Mouse (Mus musculus): ENCODE data around the gene Vapa. TPM values are rescaled to one million over a fixed set of nuclear protein-coding genes. Genes with fewer than 3 reads are reported as not detected.
"Not testable (repeated sequence)": the region's sequence is repeated elsewhere in the genome, so short reads cannot be mapped to it uniquely, and the experiment has no call there.

Gene Vapa
- polyA plus RNA-seq, 1 experiment from 2014 or later: 190 TPM

DNA sequence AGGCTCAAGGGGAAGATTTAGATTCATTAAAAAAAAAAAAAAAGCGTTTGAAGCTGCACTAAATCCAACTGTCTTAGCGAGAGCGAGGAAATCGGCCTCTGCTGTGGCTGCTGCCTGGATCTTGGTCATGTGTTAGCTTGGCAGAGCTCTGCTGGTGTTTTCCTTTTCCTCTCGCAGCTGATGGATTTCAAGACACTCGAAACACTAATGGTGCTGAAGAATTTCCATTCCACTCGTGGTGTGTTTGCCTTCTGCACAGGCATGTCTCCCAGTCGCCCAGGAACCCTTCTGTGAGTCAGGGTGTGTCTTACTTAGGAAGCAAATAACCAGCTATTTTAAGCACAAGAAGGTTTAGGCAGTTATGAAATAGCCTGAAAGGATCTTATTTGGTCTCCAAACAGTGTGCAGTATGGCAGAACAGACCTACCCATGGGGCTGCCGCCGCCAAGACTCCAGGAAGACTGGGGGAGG, 29.7 kb upstream of the Vapa start:
- H3K4me1 ChIP-seq (replicated peaks): peaks cover 14% of the 10 kb centered on the region
- no peaks in the 10 kb centered on the region for H3K36me3 ChIP-seq
- H3K9me3 ChIP-seq: no peaks in the 10 kb centered on the region
- 67% methylated on average over 10 of the region's 10 CpGs for WGBS
- peak overlapping the region; percentile 62 for H3K27ac ChIP-seq
- no peak overlapping the region for H3K4me3 ChIP-seq
- no peak for DNase-seq (ENCODE audit: low spot score)
- H3K27me3 ChIP-seq (ENCODE audit: insufficient read depth, poor library complexity, severe bottlenecking): no peaks in the 10 kb centered on the region

DNA sequence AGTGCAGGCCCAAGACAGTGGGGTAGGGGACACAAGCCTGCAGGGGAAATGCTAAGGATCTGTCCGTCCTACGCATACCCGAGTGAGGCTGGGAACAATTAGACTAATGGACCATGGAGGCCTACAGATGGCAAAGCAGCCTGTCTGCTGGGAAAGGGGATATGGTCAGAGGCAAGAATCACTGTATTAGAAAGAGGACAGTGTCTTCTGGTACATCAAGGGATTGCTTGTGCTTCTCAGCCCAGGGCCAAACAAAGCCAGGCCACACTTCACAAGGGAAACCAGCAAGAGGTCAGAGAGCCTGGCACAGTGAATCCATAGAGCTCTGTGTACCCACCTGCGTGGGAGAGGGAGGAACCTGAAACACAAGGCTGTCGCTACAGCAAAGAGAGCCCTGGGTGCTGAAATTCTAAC, 29.2 kb upstream of the Vapa start:
- Histone ChIP-seq H3K4me1 (replicated peaks) (peaks cover 14% of the 10 kb centered on the region), H3K9me3 (no peaks in the 10 kb centered on the region), H3K27me3 (ENCODE audit: insufficient read depth, poor library complexity, severe bottlenecking) (no peaks in the 10 kb centered on the region), H3K36me3 (no peaks in the 10 kb centered on the region), H3K27ac (peak overlapping the region; percentile 62), H3K4me3 (no peak overlapping the region)
- 39% methylated on average over 5 of the region's 5 CpGs for WGBS
- peak; percentile 20 for DNase-seq (ENCODE audit: low spot score)

DNA sequence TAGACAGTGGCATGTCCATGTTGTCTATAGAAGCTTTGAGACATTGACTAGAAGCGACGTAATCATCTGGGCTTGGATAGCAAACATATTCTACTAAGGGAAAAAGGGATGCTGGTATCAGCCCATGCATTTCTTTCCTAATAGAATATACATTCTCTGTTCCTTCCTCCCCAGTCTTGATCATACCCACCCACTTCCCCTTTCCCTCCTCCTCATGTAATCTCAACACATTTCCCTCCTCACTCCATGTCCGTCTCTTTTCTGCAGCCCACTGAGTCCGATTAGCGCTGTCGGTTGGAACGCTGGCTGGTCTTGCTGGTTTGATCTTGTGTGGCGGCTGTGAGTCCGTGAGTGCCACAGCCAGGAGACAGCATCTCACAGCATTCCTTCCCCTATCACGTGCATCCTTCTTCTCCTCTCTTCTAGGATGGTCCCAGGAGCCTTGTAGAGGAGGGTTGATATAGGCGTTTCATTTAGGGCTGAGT, 28.4 kb upstream of the Vapa start, which contains the start of gene Txndc2:
Gene Txndc2, minus strand, starts transcription at position 435 of the 485 bp plus-strand sequence.
- Histone ChIP-seq H3K9me3 (no peaks in the 10 kb centered on the region), H3K27ac (peak within 1 kb of the TSS; percentile 62), H3K27me3 (ENCODE audit: insufficient read depth, poor library complexity, severe bottlenecking) (no peaks in the 10 kb centered on the region), H3K4me3 (no peak within 1 kb of the TSS), H3K36me3 (no peaks in the 10 kb centered on the region), H3K4me1 (replicated peaks) (peaks cover 14% of the 10 kb centered on the region)
- 91% methylated on average over 11 of the region's 11 CpGs for WGBS
- DNase-seq (ENCODE audit: low spot score): no peak

DNA sequence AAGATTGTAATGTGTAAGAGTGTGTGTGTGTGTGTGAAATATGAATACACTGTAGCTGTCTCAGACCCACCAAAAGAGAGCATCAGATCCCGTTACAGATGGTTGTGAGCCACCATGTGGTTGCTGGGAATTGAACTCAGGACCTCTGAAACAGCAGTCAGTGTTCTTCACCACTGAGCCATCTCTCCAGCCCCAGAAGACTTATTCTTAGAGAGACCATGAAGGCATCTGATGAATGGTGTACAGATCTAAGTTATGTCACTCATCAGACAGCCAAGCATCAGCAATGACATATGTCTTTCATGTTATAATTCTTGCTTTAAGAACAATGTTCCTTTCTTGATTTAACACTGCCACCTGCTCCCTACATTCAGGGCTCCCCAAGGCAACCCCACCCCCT, 25.8 kb upstream of the Vapa start:
- H3K4me3 ChIP-seq: no peak overlapping the region
- no peaks in the 10 kb centered on the region for H3K9me3 ChIP-seq
- DNase-seq (ENCODE audit: low spot score): no peak
- WGBS: 88% methylated on average over 1 of the region's 1 CpGs
- no peaks in the 10 kb centered on the region for H3K27me3 ChIP-seq (ENCODE audit: insufficient read depth, poor library complexity, severe bottlenecking)
- H3K4me1 ChIP-seq (replicated peaks): peaks cover 14% of the 10 kb centered on the region
- no peak overlapping the region for H3K27ac ChIP-seq
- no peaks in the 10 kb centered on the region for H3K36me3 ChIP-seq

DNA sequence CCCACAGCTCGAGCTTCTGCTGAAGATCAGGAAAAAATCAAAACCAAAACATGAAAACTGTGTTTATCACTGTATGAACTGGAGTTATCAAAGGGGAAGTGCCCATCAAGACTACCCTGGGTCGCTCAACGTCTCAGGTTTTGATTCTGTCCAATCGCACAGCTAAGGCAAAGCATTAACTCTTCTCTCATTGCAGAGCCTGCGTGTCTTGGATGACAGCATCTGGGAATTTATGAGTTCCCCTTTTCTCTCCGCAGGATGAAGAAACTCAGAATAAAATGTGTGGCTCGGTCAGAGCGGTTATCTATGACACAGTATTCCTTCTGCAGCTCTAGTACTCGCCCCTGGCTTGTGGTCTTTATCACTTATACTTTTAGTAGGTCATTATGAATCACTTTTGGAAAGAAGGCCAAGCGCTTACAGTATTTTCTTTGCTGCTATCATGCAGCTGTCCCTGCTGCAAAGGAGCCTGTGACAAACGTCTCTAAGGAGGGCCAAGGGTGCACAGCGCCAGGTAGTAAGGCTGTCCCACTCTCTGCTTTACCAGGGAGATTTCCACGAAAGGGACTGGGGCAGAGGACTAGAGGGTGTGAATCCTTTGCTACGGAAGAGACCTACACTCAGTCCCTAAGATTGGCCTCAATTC, 22.5 kb upstream of the Vapa start:
- WGBS: 89% methylated on average over 14 of the region's 14 CpGs
- Histone ChIP-seq H3K27me3 (ENCODE audit: insufficient read depth, poor library complexity, severe bottlenecking) (no peaks in the 10 kb centered on the region), H3K27ac (no peak overlapping the region), H3K4me1 (replicated peaks) (no peaks in the 10 kb centered on the region), H3K9me3 (no peaks in the 10 kb centered on the region), H3K36me3 (no peaks in the 10 kb centered on the region), H3K4me3 (no peak overlapping the region)
- DNase-seq (ENCODE audit: low spot score): no peak

DNA sequence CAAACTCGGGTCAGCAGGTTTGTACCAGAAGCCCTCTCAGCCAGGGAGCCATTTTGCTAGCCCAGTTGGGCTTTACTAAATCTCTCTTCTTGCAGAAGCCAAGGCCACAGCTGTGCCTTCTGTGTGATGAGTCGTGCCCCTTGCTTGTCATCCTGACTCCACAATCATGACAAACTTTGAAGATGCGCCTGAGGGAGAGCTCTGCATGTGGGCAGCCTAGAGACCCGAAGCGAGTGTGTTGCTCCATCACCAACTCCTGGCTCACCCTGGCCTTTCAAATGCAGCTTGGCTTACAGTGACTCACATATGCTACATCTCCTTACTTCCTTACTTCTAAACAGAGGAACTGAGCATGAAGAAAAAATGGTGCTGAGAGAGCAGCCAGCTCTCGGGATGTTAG, 16.6 kb upstream of the Vapa start:
- 81% methylated on average over 6 of the region's 6 CpGs for WGBS

DNA sequence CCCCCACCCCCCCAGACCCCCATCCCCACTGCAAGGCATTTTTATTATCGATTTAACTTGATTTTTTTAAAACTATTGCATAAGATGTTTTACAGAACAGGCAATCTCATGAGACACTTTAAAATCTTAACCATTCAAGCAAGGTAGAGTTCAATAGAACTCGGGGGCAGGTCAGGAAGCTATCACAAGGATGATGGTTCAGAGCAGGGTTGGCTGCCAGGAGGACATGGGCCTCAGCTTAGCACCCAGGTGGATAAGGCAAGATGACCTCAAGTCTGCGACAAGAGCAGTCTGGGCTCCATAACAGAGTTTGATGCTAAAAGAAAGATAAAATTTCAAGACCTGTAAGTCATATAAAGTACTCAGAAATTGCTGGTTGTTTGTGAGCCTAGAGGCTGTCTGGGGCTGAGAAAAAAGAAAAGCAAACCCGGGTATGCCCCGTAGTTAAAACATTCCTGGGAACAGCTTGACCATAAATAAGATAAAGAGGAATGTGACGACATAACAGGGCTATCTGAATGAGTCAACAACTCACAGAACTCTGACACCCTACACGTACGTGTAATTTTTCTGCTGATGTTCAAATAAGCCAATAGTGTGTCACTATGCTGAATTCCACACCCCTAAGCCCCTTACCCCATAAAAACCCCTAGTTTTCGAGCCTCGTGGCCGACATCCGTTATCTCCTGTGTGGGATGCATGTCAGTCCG, 15.6 kb upstream of the Vapa start:
- H3K27me3 ChIP-seq (ENCODE audit: insufficient read depth, poor library complexity, severe bottlenecking); H3K4me1 ChIP-seq (replicated peaks); H3K9me3 ChIP-seq; DNase-seq (ENCODE audit: low spot score); H3K27ac ChIP-seq; H3K36me3 ChIP-seq; H3K4me3 ChIP-seq: not testable (repeated sequence)
- 91% methylated on average over 13 of the region's 13 CpGs for WGBS

More for the DNA sequence above, 16.6 kb upstream of the Vapa start:
- Histone ChIP-seq H3K4me1 (replicated peaks) (no peaks in the 10 kb centered on the region), H3K9me3 (no peaks in the 10 kb centered on the region), H3K4me3 (no peak overlapping the region), H3K27ac (no peak overlapping the region), H3K27me3 (ENCODE audit: insufficient read depth, poor library complexity, severe bottlenecking) (no peaks in the 10 kb centered on the region), H3K36me3 (no peaks in the 10 kb centered on the region)
- DNase-seq (ENCODE audit: low spot score): no peak

DNA sequence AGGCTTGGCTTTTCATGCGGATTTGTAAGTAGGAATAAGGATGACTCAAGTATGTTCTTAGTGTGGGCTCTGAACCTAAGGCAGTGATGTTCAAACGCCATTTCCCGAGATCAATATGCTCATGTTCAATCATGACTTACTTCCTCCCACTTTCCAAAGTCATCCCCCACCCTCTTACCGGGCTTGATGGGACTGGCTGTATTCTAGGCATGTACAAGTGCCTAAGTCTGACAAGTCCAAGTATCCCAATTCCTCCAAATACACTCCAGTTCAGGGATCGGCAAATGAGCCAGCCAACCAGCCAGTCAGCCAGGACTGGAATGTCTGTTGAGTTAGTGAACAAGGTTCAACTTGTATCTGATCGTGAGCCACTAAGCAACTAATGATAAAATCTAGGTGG, 12.9 kb upstream of the Vapa start:
- H3K36me3 ChIP-seq: no peaks in the 10 kb centered on the region
- no peaks in the 10 kb centered on the region for H3K4me1 ChIP-seq (replicated peaks)
- H3K27me3 ChIP-seq (ENCODE audit: insufficient read depth, poor library complexity, severe bottlenecking): no peaks in the 10 kb centered on the region
- no peak overlapping the region for H3K27ac ChIP-seq
- DNase-seq (ENCODE audit: low spot score): no peak
- no peak overlapping the region for H3K4me3 ChIP-seq
- H3K9me3 ChIP-seq: 0 out of 2 replicates have a peak, but pooled peaks cover 4% of the 10 kb centered on the region
- WGBS: 90% methylated on average over 6 of the region's 6 CpGs

DNA sequence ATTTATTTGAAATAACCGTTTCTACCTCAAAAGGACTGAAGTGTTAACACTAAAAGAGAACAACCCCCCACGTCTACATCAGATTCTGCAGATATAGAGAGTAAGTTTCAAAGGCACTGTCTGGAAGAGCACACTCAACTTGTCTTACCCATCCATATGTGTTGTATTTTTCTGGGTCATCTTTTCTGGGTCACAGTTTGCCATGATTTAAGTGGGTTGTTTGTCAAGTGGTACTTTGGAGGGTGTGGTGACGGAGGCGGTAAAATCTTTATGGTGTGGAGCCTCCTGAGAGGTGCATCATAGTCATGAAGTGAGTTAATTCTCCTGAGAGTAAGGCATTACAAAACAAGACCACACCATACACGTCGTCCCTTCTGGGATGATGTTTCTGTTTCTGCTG, 12.2 kb upstream of the Vapa start:
- Histone ChIP-seq H3K9me3 (0 out of 2 replicates have a peak, but pooled peaks cover 4% of the 10 kb centered on the region), H3K27me3 (ENCODE audit: insufficient read depth, poor library complexity, severe bottlenecking) (no peaks in the 10 kb centered on the region), H3K36me3 (no peaks in the 10 kb centered on the region), H3K27ac (no peak overlapping the region), H3K4me1 (replicated peaks) (no peaks in the 10 kb centered on the region), H3K4me3 (no peak overlapping the region)
- WGBS: 89% methylated on average over 6 of the region's 6 CpGs
- DNase-seq (ENCODE audit: low spot score): no peak

DNA sequence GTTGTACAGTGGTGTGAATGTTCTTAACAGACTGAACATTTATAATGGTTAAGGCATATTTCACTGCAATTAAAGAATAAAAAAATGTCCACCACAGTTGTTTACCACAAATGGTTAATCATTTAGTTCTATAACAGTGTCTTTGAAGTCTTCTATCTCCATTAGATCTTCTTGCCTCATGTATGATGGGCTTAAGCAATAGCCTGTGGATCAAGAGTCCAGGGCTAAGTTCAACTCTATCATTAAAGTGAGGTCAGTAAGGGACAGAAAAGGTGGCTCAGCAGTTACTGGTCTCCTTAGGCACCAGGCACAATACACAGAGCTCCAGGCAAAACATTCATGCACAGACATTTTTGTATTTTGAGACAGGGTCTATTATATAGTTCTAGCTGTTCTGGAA, 9.8 kb upstream of the Vapa start:
- Histone ChIP-seq H3K4me1 (replicated peaks) (no peaks in the 10 kb centered on the region), H3K36me3 (no peaks in the 10 kb centered on the region), H3K27ac (no peak overlapping the region), H3K27me3 (ENCODE audit: insufficient read depth, poor library complexity, severe bottlenecking) (no peaks in the 10 kb centered on the region), H3K9me3 (0 out of 2 replicates have a peak, but pooled peaks cover 4% of the 10 kb centered on the region), H3K4me3 (no peak overlapping the region)
- no peak for DNase-seq (ENCODE audit: low spot score)

DNA sequence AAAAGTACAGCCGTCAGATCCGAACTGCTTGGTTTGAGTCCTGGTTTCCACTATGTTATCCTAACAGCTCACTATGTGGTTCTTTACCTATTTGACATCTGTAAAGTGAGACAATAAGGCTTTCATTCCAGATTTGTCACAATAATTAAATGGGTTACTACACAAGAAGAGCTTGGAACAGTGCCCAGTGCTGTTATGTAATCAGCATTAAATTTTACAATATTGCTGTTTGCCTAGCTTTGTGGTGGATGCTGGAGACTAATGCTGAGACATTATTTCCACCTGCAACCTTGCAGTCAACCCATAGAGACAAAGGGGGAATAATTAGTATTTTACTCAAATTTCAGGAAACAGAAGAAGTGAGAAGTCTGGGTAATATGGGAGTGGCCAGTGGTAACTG, 5.1 kb upstream of the Vapa start:
- H3K27ac ChIP-seq: no peak overlapping the region

DNA sequence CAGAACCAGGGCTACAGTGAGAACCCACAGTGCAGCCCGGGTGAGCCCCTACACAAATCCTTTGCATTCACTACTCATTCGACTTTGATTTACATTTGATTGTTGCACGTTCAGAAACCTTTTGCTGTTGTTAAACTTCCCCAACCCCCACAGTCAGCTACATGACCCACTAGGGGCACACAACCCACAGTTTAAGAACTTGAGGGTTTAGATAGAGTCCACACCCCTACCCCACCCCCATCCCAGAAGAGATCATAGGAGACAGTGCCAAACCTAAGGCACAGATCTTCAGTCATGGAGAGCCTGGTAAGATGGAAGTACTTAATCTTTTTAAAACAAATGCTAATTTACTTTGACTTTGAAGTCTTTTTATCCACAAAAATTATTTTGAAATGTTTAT, 2.3 kb upstream of the Vapa start:
- 57% methylated on average over 3 of the region's 3 CpGs for WGBS
- no peaks in the 10 kb centered on the region for H3K9me3 ChIP-seq
- peaks cover 25% of the 10 kb centered on the region for H3K4me1 ChIP-seq (replicated peaks)
- DNase-seq (ENCODE audit: low spot score): no peak
- no peak overlapping the region for H3K4me3 ChIP-seq
- H3K27ac ChIP-seq: no peak overlapping the region
- no peaks in the 10 kb centered on the region for H3K27me3 ChIP-seq (ENCODE audit: insufficient read depth, poor library complexity, severe bottlenecking)
- H3K36me3 ChIP-seq: no peaks in the 10 kb centered on the region

More for the DNA sequence above, 5.1 kb upstream of the Vapa start:
- no peak for DNase-seq (ENCODE audit: low spot score)
- Histone ChIP-seq H3K36me3 (no peaks in the 10 kb centered on the region), H3K4me3 (no peak overlapping the region), H3K27me3 (ENCODE audit: insufficient read depth, poor library complexity, severe bottlenecking) (no peaks in the 10 kb centered on the region), H3K9me3 (no peaks in the 10 kb centered on the region), H3K4me1 (replicated peaks) (peaks cover 11% of the 10 kb centered on the region)
- 92% methylated on average over 2 of the region's 2 CpGs for WGBS

DNA sequence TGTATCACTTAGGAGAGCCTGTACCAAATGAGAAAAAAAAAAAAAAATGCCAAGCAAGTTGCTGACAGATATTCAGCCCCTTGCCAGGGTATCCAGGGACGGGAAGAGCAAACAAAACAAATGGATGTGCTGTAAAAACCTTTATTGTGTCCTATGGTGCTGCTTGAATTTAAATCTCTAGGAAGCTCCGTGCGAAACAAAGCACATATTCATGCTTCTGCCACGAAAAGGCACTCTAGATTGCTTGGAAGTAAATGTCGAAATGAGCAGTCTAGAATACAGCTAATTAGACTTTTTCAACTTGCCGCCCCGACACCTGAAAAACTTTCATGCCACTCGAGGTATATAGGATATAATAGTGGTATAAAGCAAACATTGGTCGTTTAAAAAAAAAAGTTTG, 1.1 kb upstream of the Vapa start:
- DNase-seq (ENCODE audit: low spot score): no peak
- Histone ChIP-seq H3K4me3 (peak overlapping the region; percentile 81), H3K27ac (peak overlapping the region; percentile 99), H3K27me3 (ENCODE audit: insufficient read depth, poor library complexity, severe bottlenecking) (no peaks in the 10 kb centered on the region), H3K36me3 (peaks cover 3% of the 10 kb centered on the region), H3K4me1 (replicated peaks) (peaks cover 34% of the 10 kb centered on the region), H3K9me3 (no peaks in the 10 kb centered on the region)
- 3% methylated on average over 9 of the region's 9 CpGs for WGBS
